Mouse (Mus musculus): ENCODE results near the gene Cox11.

- TF ChIP-seq CTCF (IDR thresholded peaks at IDR 0.05; ENCODE audit: low read depth, low read length) (no peak), POLR2A (IDR thresholded peaks at IDR 0.05; ENCODE audit: extremely low read depth, insufficient read depth, low read length) (no peak)
Observed at GRCm38 (mm10) chr11:90657527-90657926, 19.6 kb downstream of the Cox11 start.
